Mouse (Mus musculus): ENCODE results near the gene Nkx6-2.

GRCm38 (mm10) chr7:139572665-139573064 is 9.9 kb downstream of the Nkx6-2 start:
- TF ChIP-seq CTCF (IDR thresholded peaks at IDR 0.05; ENCODE audit: borderline replicate concordance, control insufficient read depth, extremely low read depth, insufficient read depth, low read length, poor library complexity): no peak
- no peak for TF ChIP-seq POLR2A (IDR thresholded peaks at IDR 0.05; ENCODE audit: control insufficient read depth, extremely low read depth, insufficient read depth, low read length, poor library complexity)
